Mouse (Mus musculus): ENCODE results near the gene Dtd1.

Gene Dtd1

DNA sequence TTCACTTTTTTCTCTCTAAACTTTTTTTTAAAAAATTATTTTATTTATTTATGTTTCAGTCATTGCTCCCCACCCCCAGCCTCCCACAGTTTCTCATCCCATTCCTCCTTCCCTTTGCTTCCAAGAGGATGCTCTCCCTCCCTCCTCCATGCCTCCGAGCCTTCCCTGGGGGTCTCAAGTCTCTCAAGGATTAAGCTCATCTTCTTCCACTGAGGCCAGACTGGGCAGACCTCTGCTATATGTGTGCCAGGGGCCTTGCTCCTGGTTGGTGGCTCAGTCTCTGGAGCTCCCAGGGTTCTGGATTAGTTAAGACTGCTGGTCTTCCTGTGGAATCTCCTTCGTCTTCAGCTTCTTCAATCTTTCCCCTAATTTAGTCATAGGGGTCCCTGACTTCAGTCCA is 110.0 kb downstream of the Dtd1 start:
- DNase-seq (ENCODE audit: extremely low spot score, low read depth, low spot score): no peak

GRCm38 (mm10) chr2:144714596-144714995 is 114.9 kb downstream of the Dtd1 start:
- no peak for DNase-seq (ENCODE audit: extremely low spot score, low read depth, low spot score)

DNA sequence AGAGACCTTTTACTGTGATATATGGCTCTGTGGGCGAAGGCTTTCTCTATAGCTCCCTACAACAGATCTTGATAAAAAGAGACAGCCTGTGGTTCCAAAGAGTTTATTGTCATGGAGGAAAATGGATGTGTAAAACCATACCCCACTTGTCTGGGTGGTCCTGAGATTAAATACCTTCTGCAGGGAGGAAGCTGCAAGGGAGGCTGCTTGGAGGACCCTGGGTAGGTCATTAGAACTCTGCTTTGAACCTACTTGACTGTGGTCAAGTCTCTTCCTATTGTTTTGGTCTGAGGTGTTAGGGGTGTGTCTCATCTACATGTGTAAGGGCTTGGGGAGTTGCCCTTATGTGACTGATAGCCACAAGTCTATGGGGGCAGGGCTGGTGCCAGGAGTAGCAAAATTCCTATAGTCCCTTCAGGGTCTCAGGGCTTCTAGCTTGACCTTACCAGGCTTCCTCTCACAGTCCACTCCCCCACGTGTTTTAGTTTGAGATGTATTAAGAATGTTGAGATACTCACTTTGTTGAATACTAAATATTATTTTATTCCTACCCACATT is 115.6 kb downstream of the Dtd1 start:
- DNase-seq (ENCODE audit: extremely low spot score, low read depth, low spot score): no peak

DNA sequence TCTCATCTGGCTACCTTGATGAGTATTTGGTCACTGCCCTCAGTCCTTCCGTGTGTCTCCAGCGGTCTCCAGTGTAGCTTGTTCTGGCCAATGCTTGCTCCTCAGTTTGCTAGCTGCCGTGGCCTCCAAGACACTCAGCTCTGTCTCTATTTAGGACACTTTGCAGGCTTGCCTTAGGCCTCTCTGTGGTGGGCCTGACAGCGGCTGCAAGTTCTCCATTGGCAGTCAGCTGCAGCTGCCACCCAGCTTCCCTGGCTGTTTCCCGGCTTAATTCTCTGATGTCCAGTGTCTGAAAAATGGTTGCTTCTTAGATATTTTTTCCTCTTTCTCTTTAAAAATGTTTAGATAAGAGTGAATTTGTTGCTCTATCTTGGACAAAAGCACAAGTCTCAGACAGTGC is 116.6 kb downstream of the Dtd1 start:
- no peak for DNase-seq (ENCODE audit: extremely low spot score, low read depth, low spot score)

- no peak for DNase-seq (ENCODE audit: extremely low spot score, low read depth, low spot score)
Measured at GRCm38 (mm10) chr2:144718273-144718672, 118.6 kb downstream of the Dtd1 start.

- no peak for DNase-seq (ENCODE audit: extremely low spot score, low read depth, low spot score)
Measured at GRCm38 (mm10) chr2:144719294-144719693, 119.6 kb downstream of the Dtd1 start.

GRCm38 (mm10) chr2:144719718-144720117 is 120.0 kb downstream of the Dtd1 start:
- no peak for DNase-seq (ENCODE audit: extremely low spot score, low read depth, low spot score)

- DNase-seq (ENCODE audit: extremely low spot score, low read depth, low spot score): no peak
Measured at GRCm38 (mm10) chr2:144720407-144720959, 120.8 kb downstream of the Dtd1 start.

DNA sequence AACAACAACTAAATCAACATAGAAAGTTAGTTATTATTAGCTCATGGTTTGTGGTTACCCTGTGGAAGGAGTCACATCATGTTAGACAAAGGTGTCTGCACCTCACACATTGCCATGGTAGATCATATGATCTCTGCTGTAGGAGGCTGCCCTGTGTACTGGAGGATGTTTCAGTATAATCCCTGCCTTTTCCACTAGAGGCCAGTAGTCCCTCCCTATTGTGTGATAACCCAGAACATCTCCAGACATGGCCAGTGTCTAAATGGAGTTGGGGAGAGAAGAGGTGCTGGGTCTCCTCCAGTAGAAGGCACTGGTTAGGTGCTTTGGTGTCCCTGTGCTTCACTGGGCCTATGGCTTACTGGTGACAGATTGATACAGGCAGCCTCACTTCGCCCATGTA is 125.0 kb downstream of the Dtd1 start:
- DNase-seq (ENCODE audit: extremely low spot score, low read depth, low spot score): no peak

DNA sequence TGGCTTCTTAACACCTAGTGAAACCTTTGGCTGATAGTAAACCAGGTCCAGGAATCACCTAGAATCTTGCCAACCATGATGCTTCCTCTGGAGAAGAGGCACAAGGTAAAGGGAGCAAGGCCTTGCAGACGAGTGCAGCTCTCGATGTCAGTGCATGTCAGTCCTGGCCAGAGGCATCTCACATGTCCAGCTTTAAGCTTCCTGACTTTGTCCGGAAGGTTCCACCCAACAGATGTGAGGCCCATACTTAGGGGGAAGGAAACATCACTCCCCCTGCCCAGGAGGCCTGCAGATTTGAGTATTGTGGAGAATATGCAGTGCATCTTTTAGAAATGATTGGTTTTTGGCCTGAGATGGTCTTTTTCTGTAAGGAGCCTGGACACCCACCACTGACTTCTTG is 127.4 kb downstream of the Dtd1 start:
- no peak for DNase-seq (ENCODE audit: extremely low spot score, low read depth, low spot score)

GRCm38 (mm10) chr2:144729776-144730175 is 130.1 kb downstream of the Dtd1 start:
- no peak for DNase-seq (ENCODE audit: extremely low spot score, low read depth, low spot score)

GRCm38 (mm10) chr2:144738161-144738560 is 138.5 kb downstream of the Dtd1 start:
- DNase-seq (ENCODE audit: extremely low spot score, low read depth, low spot score): no peak

- DNase-seq (ENCODE audit: extremely low spot score, low read depth, low spot score): no peak
Measured at GRCm38 (mm10) chr2:144738576-144738975, 138.9 kb downstream of the Dtd1 start.

- no peak for DNase-seq (ENCODE audit: extremely low spot score, low read depth, low spot score)
Measured at GRCm38 (mm10) chr2:144740577-144740997, 140.9 kb downstream of the Dtd1 start.

DNA sequence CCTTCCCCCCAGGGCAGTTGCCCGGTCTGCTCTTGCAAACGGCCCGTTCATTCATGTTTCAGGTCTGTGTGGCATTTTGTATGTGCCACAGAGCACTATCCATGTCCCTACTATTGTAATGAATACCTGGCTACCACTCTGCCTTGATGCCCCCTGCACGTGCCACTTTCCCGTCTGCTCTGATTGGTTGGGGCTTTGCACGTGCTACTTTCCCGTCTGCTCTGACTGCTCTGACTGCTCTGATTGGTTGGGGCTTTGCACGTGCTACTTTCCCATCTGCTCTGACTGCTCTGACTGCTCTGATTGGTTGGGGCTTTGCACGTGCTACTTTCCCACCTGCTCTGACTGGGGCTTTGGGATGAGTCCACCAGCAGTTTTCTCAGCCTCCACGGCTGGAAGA is 142.3 kb downstream of the Dtd1 start:
- DNase-seq (ENCODE audit: extremely low spot score, low read depth, low spot score): no peak

GRCm38 (mm10) chr2:144743316-144743715 is 143.6 kb downstream of the Dtd1 start:
- DNase-seq (ENCODE audit: extremely low spot score, low read depth, low spot score): no peak

- DNase-seq (ENCODE audit: extremely low spot score, low read depth, low spot score): no peak
Measured at GRCm38 (mm10) chr2:144745266-144745665, 145.6 kb downstream of the Dtd1 start.

GRCm38 (mm10) chr2:144746046-144746783 is 146.5 kb downstream of the Dtd1 start:
- DNase-seq (ENCODE audit: extremely low spot score, low read depth, low spot score): no peak

DNA sequence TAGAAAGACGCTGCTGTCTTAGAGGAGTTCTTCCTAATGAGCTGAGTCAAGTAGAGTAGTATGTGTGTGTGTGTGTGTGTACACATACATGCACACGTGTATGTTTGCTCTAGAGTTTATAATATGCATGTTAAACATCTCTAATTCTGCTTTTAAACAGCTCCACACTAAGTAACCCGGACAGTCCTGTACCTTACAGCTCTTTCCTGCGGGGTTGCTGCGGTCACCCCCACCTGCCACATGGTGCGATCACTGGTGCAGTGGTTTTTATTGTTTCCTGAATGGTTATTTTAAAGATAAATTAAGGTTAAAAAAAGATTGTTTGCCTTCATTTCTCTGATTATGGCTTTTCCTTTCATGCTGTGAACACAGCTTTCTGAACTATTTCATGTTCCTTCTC is 153.9 kb downstream of the Dtd1 start:
- DNase-seq (ENCODE audit: extremely low spot score, low read depth, low spot score): no peak

GRCm38 (mm10) chr2:144755016-144755415 is 155.3 kb downstream of the Dtd1 start:
- DNase-seq (ENCODE audit: extremely low spot score, low read depth, low spot score): no peak

- no peak for DNase-seq (ENCODE audit: extremely low spot score, low read depth, low spot score)
Measured at GRCm38 (mm10) chr2:144760666-144761065, 161.0 kb downstream of the Dtd1 start.

DNA sequence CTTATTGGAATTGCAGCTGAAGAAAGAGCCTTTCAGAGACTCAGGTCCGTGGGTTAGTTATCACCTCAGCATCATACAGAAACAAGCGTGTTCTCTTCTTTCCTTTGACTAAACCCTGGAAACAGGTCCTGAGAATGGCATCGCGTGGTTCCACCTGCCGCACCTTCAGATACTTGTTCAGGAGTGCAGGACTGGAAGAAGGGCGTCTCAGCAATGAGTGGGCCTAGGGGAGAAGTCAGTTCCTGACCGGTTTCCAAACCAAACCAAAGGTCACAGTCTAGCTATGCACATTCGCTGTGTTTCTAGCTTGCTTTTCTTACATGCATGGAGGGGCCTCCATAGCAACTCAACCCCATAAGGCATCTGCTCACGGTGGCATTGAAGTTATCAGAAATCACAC is 164.0 kb downstream of the Dtd1 start:
- DNase-seq (ENCODE audit: extremely low spot score, low read depth, low spot score): no peak
